ENCODE assay signal across 15 mouse cellular contexts in the genomic region with DNA sequence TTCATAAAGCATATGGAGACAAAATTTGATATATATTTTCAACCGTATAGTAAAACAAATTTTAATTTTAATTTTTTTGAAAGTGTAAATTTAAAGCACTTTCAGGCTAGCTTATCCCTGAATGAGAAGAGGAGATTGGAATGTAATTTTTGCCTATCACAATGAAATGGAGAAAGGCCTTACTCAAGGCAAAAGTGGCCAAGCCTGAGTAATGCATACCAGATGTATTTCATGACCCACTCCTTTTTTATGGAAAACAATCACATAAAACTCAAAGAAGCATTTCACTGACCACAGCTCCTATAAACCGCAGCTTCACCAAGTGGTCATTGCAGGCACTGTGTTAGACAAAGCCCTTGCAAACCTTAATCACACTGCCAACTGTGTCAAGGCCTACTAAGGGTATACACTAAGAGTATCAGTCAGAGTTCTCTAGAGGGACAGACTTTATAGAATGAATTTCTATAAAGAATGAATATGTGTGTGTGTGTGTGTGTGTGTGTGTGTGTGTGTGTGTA. TPM values are rescaled to one million over a fixed set of nuclear protein-coding genes. Genes with fewer than 3 reads are reported as not detected.
"Had no signal": no experiment of that assay in that cellular context is flagged by ENCODE, and none has a peak within 500 bp of the region (broad histone marks: within the 10 kb centered on the region; RNA-seq: fewer than 3 reads in every experiment).

No protein-coding gene starts in this region.

- H3K4me1 ChIP-seq: midbrain, embryonic 10.5 days had no signal

- H3K27ac ChIP-seq: kidney, postnatal 0 days; layer of hippocampus, adult 2 months; liver, embryonic 14.5 days; midbrain, embryonic 10.5 days; stomach, postnatal 0 days had no signal

- H3K4me3 ChIP-seq: layer of hippocampus, adult 2 months; midbrain, embryonic 10.5 days; myocyte had no signal

- H3K9me3 ChIP-seq: midbrain, embryonic 10.5 days had no signal

- H3K9ac ChIP-seq: liver, embryonic 14.5 days had no signal

- H3K36me3 ChIP-seq: midbrain, embryonic 10.5 days had no signal

- DNase-seq: kidney, adult 11 months; kidney, adult 9 months; kidney, postnatal 36 days; left cerebral cortex, postnatal 4 days; lung, adult 18-20 months; midbrain, embryonic 14.5 days; thymus, postnatal 14 days had no signal

RNA-seq across cellular contexts. Expression of a gene that starts 8.5 kb away (rescaled TPM):
- total RNA-seq: liver, adult 2 months; neutrophil, adult 5-6 weeks had no signal
- polyA plus RNA-seq: liver, adult 2 months; liver, embryonic 14.5 days; myocyte had no signal
